Mouse (Mus musculus): Measurements from ENCODE around the gene Hcar2.

- TF ChIP-seq CTCF (IDR thresholded peaks at IDR 0.05; ENCODE audit: insufficient read depth, low read depth, low read length) (no peak), POLR2A (IDR thresholded peaks at IDR 0.05; ENCODE audit: insufficient read depth, low read depth, low read length) (no peak)
These were observed 42.3 kb upstream of the Hcar2 start for GRCm38 (mm10) chr5:123907631-123907977.

Measured in olfactory bulb, adult 2 months (tissue).